Mouse (Mus musculus) CD4-positive naive resting alpha-beta T cell, adult 57 days (primary cell): ENCODE measurements around the gene Vmn1r36. TPM values are rescaled to one million over a fixed set of nuclear protein-coding genes. Genes with fewer than 3 reads are reported as not detected.

Source experiments
- total RNA-seq: library from RNA; stranded (reverse); gene quantifications from one replicate; pipeline ENCODE4 v1.2.4, GENCODE M21; 2023

Vmn1r36 gene
- total RNA-seq, result not detected

DNA sequence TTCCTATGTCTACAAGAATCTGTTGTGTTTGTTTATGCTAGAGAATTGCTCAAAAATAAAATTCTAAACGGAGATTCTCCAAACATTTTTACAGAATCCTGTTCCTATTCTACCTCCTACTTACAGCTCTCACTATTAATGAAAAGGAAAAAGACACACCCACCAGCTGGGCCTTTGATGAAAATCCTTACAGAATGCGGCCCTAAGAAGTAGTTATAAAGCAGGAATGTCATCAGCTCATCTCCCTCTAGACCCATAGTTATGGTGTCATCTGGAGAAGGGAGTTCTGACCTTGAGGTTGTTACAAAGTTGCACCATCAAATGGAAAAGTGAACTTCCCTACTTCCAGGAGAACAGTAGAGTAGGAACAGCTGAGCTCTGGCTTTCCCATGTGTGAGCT is at the start of gene Vmn1r36:
TSS of gene Vmn1r36 (minus strand) at position 101 of the 400 bp plus-strand sequence.

DNA sequence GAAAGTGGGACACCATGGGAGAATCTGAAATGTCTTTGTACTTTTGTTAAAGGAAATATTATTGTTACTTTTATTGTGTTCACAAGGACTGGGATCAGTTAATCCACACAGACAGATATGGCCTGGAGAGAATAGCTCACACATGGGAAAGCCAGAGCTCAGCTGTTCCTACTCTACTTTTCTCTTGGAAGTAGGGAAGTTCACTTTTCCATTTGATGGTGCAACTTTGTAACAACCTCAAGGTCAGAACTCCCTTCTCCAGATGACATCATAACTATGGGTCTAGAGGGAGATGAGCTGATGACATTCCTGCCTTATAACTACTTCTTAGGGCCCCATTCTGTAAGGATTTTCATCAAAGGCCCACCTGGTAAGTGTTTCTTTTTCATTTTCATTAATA is 10.1 kb upstream of the Vmn1r36 start, which contains the start of gene Vmn1r37:
TSS of gene Vmn1r37 (plus strand) at position 301 of the 400 bp plus-strand sequence.

DNA sequence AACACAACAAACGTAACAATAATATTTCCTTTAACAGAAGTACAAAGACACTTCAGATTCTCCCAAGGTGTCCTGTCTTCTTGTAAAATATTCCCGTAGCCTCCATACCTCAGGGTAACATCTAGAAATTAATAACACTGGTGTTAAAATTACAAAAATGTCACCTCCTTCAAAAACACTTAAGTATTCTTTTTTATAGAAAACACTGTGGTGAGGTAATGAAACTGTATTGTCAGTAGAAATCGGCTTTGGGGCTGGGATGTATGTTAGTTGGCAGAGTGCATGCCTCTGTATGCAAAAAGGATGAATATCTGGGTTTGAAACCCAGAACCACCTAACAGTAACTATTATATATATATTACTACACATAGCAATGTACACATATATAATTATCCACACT is 33.2 kb downstream of the Vmn1r36 start, which contains the start of gene Vmn1r35:
TSS of gene Vmn1r35 (minus strand) at position 101 of the 400 bp plus-strand sequence.

Other genes with a start within 250 kb of the Vmn1r36 start
- 12.6 TPM for gene Mad2l1, start 183.8 kb downstream of the Vmn1r36 start, total RNA-seq
- gene Vmn1r32, start 159.1 kb downstream of the Vmn1r36 start, total RNA-seq, result not detected
- not detected for gene Vmn1r33, start 100.9 kb downstream of the Vmn1r36 start, total RNA-seq
- gene Vmn1r34, start 75.3 kb downstream of the Vmn1r36 start, total RNA-seq, result not detected
- not detected for gene Vmn1r35, start 33.3 kb downstream of the Vmn1r36 start, total RNA-seq
- not detected for gene Vmn1r37, start 10.2 kb upstream of the Vmn1r36 start, total RNA-seq
- not detected for gene Vmn1r38, start 63.5 kb upstream of the Vmn1r36 start, total RNA-seq
- gene Vmn1r39, start 91.4 kb upstream of the Vmn1r36 start, total RNA-seq, result not detected
- gene Gng12, start 177.2 kb upstream of the Vmn1r36 start, total RNA-seq, result 14.3 TPM